Mouse (Mus musculus): ENCODE data around the gene Slc4a11.

DNA sequence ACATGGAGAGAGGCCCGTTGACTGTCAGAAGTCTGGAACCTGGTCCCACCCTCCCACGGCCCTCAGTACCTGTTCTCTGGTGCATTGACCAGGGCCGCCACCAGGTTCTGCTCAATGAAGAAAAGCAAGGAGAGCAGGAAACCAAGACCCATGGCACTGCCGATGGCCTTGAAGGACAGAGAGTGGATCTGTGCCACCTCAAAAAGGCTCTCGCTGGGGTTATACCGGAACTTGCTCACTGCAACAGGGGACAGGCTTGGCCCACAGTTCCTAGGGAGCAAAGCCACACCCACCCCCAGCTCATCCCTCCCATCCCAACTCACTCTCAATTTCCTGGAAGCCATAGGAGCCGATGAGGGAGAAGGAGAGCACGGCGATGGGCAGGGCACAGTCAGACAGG is 11.9 kb downstream of the Slc4a11 start:
- no peak for TF ChIP-seq CTCF (IDR thresholded peaks at IDR 0.05; ENCODE audit: insufficient read depth, low read length)
- TF ChIP-seq POLR2A (IDR thresholded peaks at IDR 0.05; ENCODE audit: borderline replicate concordance, extremely low read depth, low read depth, low read length): no peak

Data from lung, adult 2 months (tissue).